Mouse (Mus musculus) cerebellum, adult 9-11 months (tissue): ENCODE results near the gene Efna5.

Source experiments
- DNase-seq: peaks from one replicate; pipeline ENCODE4 v3.0.0; 2022

Efna5 gene

GRCm38 (mm10) chr17:62744239-62744638, 136.9 kb downstream of the Efna5 start:
- no peak for DNase-seq

- DNase-seq, result no peak
These were observed 139.4 kb downstream of the Efna5 start for GRCm38 (mm10) chr17:62741702-62742101.

- DNase-seq, result no peak
These were observed 140.1 kb downstream of the Efna5 start for GRCm38 (mm10) chr17:62741020-62741419.

- no peak for DNase-seq
These were observed 141.1 kb downstream of the Efna5 start for GRCm38 (mm10) chr17:62739993-62740392.

- no peak for DNase-seq
These were observed 143.7 kb downstream of the Efna5 start for GRCm38 (mm10) chr17:62737404-62737803.

GRCm38 (mm10) chr17:62735943-62736342, 145.2 kb downstream of the Efna5 start:
- DNase-seq, result no peak

GRCm38 (mm10) chr17:62734901-62735300, 146.2 kb downstream of the Efna5 start:
- DNase-seq, result no peak

GRCm38 (mm10) chr17:62734067-62734466, 147.1 kb downstream of the Efna5 start:
- DNase-seq, result no peak

- no peak for DNase-seq
These were observed 151.2 kb downstream of the Efna5 start for GRCm38 (mm10) chr17:62729754-62730470.

- DNase-seq, result no peak
These were observed 152.8 kb downstream of the Efna5 start for GRCm38 (mm10) chr17:62728142-62728917.

- no peak for DNase-seq
These were observed 155.0 kb downstream of the Efna5 start for GRCm38 (mm10) chr17:62726102-62726501.

- no peak for DNase-seq
These were observed 158.2 kb downstream of the Efna5 start for GRCm38 (mm10) chr17:62722962-62723361.

- DNase-seq, result no peak
These were observed 159.5 kb downstream of the Efna5 start for GRCm38 (mm10) chr17:62721595-62721994.

- DNase-seq, result no peak
These were observed 160.2 kb downstream of the Efna5 start for GRCm38 (mm10) chr17:62720740-62721450.

GRCm38 (mm10) chr17:62717426-62718131, 163.5 kb downstream of the Efna5 start:
- DNase-seq, result no peak

- no peak for DNase-seq
These were observed 167.7 kb downstream of the Efna5 start for GRCm38 (mm10) chr17:62713455-62713854.

GRCm38 (mm10) chr17:62706418-62706817, 174.7 kb downstream of the Efna5 start:
- DNase-seq, result no peak

GRCm38 (mm10) chr17:62702020-62702814, 178.9 kb downstream of the Efna5 start:
- DNase-seq, result no peak

GRCm38 (mm10) chr17:62700791-62701602, 180.1 kb downstream of the Efna5 start:
- no peak for DNase-seq

GRCm38 (mm10) chr17:62694958-62695437, 186.1 kb downstream of the Efna5 start:
- DNase-seq, result no peak

GRCm38 (mm10) chr17:62692242-62692641, 188.9 kb downstream of the Efna5 start:
- DNase-seq, result no peak
